Mouse (Mus musculus) kidney, adult 10 weeks (tissue): ENCODE measurements around the gene Sp9. TPM values are rescaled to one million over a fixed set of nuclear protein-coding genes. Genes with fewer than 3 reads are reported as not detected.

Source experiments
- polyA plus RNA-seq: library from polyadenylated mRNA; stranded (reverse); fragments of 350-450 nt; fragmentation: Illumina TruSeq; extraction: RNeasy Lipid Tissue Mini Kit (QIAGEN cat#74804); gene quantifications from one replicate; pipeline ENCODE4 v1.2.3, GENCODE M21; 2014; ENCODE audit warnings: low read depth, low replicate concordance

Gene Sp9
- not detected for polyA plus RNA-seq

GRCm38 (mm10) chr2:73271459-73272161 is at the start of gene Sp9:
Gene Sp9, plus strand, starts transcription at chr2:73271925.

GRCm38 (mm10) chr2:73312152-73313116 is 40.7 kb downstream of the Sp9 start, which contains the start of the genes Scrn3 and Cir1:
Gene Scrn3, plus strand, starts transcription at chr2:73312601.
Gene Cir1, minus strand, starts transcription at chr2:73312701.

Other genes with a start within 250 kb of the Sp9 start
- 116 TPM for gene Ola1, start 53.0 kb upstream of the Sp9 start, polyA plus RNA-seq
- 95.8 TPM for gene Scrn3, start 40.7 kb downstream of the Sp9 start, polyA plus RNA-seq
- gene Cir1, start 40.8 kb downstream of the Sp9 start, polyA plus RNA-seq, result 67.5 TPM
- gene Gpr155, start 114.6 kb downstream of the Sp9 start, polyA plus RNA-seq, result 18.7 TPM